Mouse (Mus musculus) cerebral cortex, adult 2 months (tissue): ENCODE data around the gene Wasf1.

Experiments used
- WGBS: fragments of 180-500 bp; shearing (Covaris S2); methylation state at CpG from one replicate; pipeline ENCODE4 v1.1.7; 2018; 5-methylcytosine and 5-hydroxymethylcytosine counted together

The Wasf1 gene

GRCm38 (mm10) chr10:40882831-40883643, at the start of gene Wasf1, which contains the start of gene Cdc40:
TSS of gene Wasf1 (plus strand) at chr10:40883475.
TSS of gene Cdc40 (minus strand) at chr10:40883311.
- under 1% methylated on average over 44 of the region's 44 CpGs for WGBS

- WGBS, result 64% methylated on average over 5 of the region's 5 CpGs
Observed at GRCm38 (mm10) chr10:40840086-40840485, 43.2 kb upstream of the Wasf1 start.

- 33% methylated on average over 5 of the region's 5 CpGs for WGBS
Observed at GRCm38 (mm10) chr10:40843841-40844240, 39.4 kb upstream of the Wasf1 start.

GRCm38 (mm10) chr10:40844546-40844945, 38.7 kb upstream of the Wasf1 start:
- WGBS, result 51% methylated on average over 10 of the region's 10 CpGs

GRCm38 (mm10) chr10:40845626-40846025, 37.6 kb upstream of the Wasf1 start:
- 71% methylated on average over 6 of the region's 6 CpGs for WGBS

DNA sequence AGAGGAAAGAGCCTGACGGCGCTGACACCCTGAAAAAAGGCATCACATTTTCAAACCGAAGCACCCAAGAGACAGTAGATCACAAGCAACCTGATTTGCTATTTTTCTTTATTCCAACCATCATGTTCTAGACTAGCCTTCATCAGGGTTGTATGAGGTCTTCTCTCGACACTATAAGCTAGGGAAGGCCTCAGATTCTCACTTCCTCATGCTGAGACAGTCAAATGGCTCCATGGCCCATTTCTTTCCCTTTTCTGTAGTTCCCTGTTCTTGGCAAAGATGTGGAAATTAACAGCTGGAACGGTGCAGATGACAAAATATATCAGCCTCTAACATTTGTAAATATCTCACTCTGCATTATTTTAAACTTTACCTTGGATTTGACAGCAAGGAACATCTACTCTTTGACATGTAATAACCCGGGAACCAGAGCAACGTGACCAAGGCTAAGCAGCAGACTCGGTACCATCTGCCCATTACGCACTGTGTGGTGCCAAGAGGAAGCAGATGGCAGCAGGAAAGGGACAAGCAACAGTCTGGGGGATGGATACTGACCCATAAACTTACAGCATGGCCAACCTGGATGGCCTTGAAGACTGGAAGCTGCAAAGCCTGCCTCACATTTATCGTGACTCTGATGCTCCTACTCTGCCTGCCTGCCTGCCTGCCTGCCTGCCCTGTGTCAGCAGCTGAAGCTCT, 36.0 kb upstream of the Wasf1 start:
- WGBS, result 72% methylated on average over 10 of the region's 10 CpGs

- 65% methylated on average over 2 of the region's 2 CpGs for WGBS
Observed at GRCm38 (mm10) chr10:40850644-40851043, 32.6 kb upstream of the Wasf1 start.

GRCm38 (mm10) chr10:40855616-40856015, 27.7 kb upstream of the Wasf1 start:
- 75% methylated on average over 2 of the region's 2 CpGs for whole genome bisulfite sequencing

- 84% methylated on average over 7 of the region's 7 CpGs for WGBS
Observed at GRCm38 (mm10) chr10:40856703-40857102, 26.6 kb upstream of the Wasf1 start.

- 49% methylated on average over 8 of the region's 8 CpGs for WGBS
Observed at GRCm38 (mm10) chr10:40857599-40857998, 25.7 kb upstream of the Wasf1 start.

DNA sequence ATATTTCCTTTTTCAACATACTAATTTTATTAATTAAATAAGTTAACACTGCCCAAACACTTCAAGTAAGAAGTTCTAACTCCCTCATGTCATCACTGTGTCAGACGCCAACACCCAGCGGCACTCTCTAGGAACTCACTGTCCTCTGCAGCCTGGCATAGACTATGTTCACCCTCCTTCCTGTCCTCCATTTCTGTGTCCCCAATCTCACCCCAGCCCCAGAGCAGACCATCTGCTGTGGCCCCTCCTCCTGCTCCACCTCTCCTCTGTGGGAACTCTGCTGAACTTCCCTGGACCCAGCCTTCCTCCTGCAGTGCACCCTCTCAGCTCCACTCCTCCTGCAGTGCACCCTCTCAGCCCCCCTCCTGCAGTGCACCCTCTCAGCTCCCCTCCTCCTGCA, 15.2 kb upstream of the Wasf1 start:
- WGBS, result 74% methylated on average over 2 of the region's 2 CpGs

DNA sequence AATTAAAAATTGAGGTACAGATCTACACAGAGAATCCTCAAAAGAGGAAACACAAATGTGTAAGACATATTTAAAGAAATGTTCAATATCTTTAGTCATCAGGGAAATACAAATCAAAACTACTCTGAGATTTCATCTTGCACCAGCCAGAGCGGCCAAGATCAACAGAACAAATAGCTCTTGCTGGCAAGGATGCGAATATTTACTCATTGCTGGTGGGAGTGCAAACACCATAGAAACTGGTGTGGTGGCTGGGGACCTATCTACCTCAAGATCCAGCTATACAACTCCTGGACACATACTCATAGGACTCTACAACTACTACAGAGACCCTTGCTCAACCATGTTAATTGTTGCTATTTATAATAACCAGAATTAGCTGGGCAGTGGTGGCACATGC, 12.0 kb upstream of the Wasf1 start:
- WGBS, result 59% methylated on average over 2 of the region's 2 CpGs

- 74% methylated on average over 2 of the region's 2 CpGs for WGBS
Observed at GRCm38 (mm10) chr10:40872052-40872451, 11.2 kb upstream of the Wasf1 start.

DNA sequence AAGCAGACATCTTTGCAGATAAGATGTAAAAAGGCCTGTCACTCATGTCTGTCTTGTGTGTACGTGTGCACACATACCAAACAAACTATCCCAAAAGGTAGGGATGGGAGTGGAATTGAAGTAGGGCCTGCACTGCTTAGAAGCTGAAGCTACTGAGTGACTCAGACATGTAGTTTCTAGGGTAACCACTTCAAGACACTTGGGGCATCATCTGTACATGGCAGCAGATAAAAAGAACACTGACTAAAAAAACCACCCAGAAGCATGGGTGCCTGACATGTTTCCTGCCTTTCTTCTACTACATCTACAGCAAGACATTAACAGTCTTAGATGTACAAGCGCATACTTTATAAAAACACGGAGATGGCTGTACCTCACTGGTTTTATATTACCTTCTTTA, 5.0 kb upstream of the Wasf1 start:
- WGBS, result 83% methylated on average over 3 of the region's 3 CpGs

DNA sequence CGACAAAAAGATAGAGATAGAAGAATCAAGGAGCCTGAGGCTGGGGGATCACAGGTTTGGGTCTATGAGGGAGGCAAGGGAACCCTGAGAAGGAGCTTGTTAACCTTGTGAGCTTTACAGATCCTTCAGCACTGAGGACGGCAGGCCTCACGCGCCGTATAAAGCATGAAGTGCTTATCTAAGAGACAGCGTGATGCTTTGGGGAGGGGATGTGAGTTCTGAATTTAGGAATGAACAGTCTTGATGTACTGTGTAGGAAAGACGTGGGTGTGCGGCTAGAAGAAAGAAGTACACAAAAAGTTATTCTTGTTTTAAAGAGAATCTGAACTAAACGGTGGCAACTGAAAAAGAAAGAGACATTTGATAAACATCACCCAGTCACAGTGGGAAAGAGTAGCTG, 3.3 kb upstream of the Wasf1 start:
- WGBS, result 57% methylated on average over 9 of the region's 9 CpGs

GRCm38 (mm10) chr10:40881236-40881635, 2.0 kb upstream of the Wasf1 start:
- WGBS, result 26% methylated on average over 3 of the region's 3 CpGs

GRCm38 (mm10) chr10:40882333-40882732, 942 bp upstream of the Wasf1 start:
- 5% methylated on average over 9 of the region's 9 CpGs for WGBS

- under 1% methylated on average over 87 of the region's 87 CpGs for WGBS
Observed at GRCm38 (mm10) chr10:40883644-40884278, 486 bp downstream of the Wasf1 start.

DNA sequence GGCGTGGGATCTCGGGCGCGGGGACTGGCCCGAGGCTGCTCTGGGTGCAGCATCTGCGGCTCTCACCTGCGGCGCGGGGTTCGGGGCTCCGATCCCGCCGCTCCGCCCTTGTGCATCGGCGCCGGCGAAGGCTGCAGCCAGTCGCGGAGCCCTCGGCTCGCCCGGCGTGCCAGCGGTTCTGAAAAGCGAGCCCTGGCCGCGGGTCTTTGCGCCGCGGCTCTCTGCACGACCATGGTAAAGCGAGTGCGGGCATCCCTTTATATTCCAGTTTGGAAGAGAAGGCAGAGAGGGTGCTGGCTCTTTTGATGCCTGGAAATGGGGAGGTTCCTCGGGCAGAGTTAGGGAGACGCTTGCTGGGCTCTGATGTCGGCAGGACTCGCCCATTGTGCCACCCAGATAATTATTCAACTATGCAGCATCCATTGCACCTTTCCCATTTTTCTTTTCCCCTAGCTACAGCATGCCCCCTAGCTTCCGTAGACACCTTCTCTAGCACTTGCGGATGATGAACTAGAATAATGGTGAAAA, 1.1 kb downstream of the Wasf1 start:
- WGBS, result under 1% methylated on average over 40 of the region's 40 CpGs

GRCm38 (mm10) chr10:40885432-40885831, 2.2 kb downstream of the Wasf1 start:
- WGBS, result 28% methylated on average over 7 of the region's 7 CpGs

DNA sequence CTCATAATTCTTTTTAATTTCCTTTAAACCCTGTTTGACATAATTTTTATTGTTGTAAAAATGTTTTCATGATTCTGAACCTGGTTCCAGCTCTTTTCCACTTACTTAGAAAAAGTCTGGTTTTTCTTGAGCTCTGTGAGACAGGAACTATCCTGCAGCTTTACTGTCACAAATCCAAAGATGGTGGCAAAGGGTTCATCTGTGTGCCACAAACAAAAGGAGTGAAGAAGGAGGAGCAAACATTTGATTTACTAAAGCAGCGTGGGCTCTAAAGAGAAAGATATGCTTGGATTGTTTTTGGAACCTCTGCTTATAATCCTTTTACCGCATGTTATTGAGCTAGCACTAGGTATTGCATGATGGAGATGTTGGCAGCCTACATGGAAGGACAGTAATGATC, 4.0 kb downstream of the Wasf1 start:
- 33% methylated on average over 2 of the region's 2 CpGs for WGBS

GRCm38 (mm10) chr10:40889146-40889545, 5.9 kb downstream of the Wasf1 start:
- WGBS, result 31% methylated on average over 4 of the region's 4 CpGs
